Mouse (Mus musculus) hindbrain, embryonic 15.5 days (tissue): ENCODE measurements at regions not wholly inside any gene's neighbourhood (a gene's known extent, or its start where the extent isn't known, plus 50 kb on each side); places are given as distances from the start of the nearest gene placed in this dataset.

Experiments
- ATAC-seq: fragments of 200-750 bp; cut with Nextera tagmentation; 2 replicates; pipeline ENCODE4 v1.8.0; 2017; ENCODE audit warnings: low read depth, moderate number of reproducible peaks, moderate TSS enrichment; ENCODE audit not compliant: low FRiP score
- H3K27ac ChIP-seq: fragments of 300-500 bp; sonication (generic); replicated peaks from 2 replicates; pipeline ENCODE4 v1.5.1; 2015; ENCODE audit warnings: mild to moderate bottlenecking, inconsistent platforms
- H3K27me3 ChIP-seq: fragments of 300-500 bp; sonication (generic); 2 replicates; pipeline ENCODE4 v1.6.1; 2015; ENCODE audit warnings: control low read depth, inconsistent platforms
- H3K36me3 ChIP-seq: fragments of 300-500 bp; sonication (generic); 2 replicates; pipeline ENCODE4 v1.6.1; 2015; ENCODE audit warnings: control low read depth, inconsistent platforms
- H3K4me1 ChIP-seq: fragments of 300-500 bp; sonication (generic); replicated peaks from 2 replicates; pipeline ENCODE4 v1.6.1; 2015; ENCODE audit warnings: control low read depth, inconsistent platforms
- H3K4me2 ChIP-seq: fragments of 300-500 bp; sonication (generic); 2 replicates; pipeline ENCODE4 v1.6.1; 2015; ENCODE audit warnings: moderate library complexity, mild to moderate bottlenecking, inconsistent platforms
- H3K4me3 ChIP-seq: fragments of 300-500 bp; sonication (generic); 2 replicates; pipeline ENCODE4 v1.5.1; 2015; ENCODE audit warnings: mild to moderate bottlenecking, inconsistent platforms
- H3K9ac ChIP-seq: fragments of 300-500 bp; sonication (generic); 2 replicates; pipeline ENCODE4 v1.6.1; 2015; ENCODE audit warnings: inconsistent platforms
- H3K9me3 ChIP-seq: fragments of 300-500 bp; sonication (generic); 2 replicates; pipeline ENCODE4 v1.6.1; 2016; ENCODE audit warnings: control low read depth, inconsistent platforms
- WGBS: fragments of 180-500 bp; shearing (Covaris S2); methylation state at CpG from one replicate; pipeline ENCODE4 v1.1.7; 2015; 5-methylcytosine and 5-hydroxymethylcytosine counted together

DNA sequence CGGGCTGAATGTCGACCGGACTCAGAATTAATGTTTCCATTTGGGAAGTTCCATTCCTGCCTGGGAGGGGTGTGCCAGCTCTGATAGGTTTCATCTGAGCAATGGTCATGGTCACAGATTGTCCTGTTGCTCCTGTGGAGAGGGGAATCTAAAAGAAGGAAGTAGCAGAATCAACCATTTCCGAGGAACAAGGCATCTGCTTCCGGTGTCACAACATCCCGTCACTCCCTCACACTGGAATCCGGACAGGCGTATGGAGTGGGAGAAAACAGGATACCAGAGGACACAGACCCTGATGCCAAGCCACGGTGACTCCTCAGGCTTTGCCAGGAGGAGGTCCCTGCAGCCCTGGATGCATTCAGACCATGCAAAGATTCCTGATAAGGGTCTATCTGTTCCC, 168.0 kb downstream of the Maf start:
- H3K4me2 ChIP-seq = no peak overlapping the region
- 72% methylated on average over 9 of the region's 9 CpGs for WGBS
- peaks cover 12% of the 10 kb centered on the region for H3K4me1 ChIP-seq
- H3K27me3 ChIP-seq = no peaks in the 10 kb centered on the region
- H3K4me3 ChIP-seq = no peak overlapping the region
- H3K9ac ChIP-seq = no peak overlapping the region
- H3K9me3 ChIP-seq = no peaks in the 10 kb centered on the region
- no peaks in the 10 kb centered on the region for H3K36me3 ChIP-seq
- no peak overlapping the region for H3K27ac ChIP-seq
- no peak for ATAC-seq

GRCm38 (mm10) chr8:115538236-115538635, 169.4 kb downstream of the Maf start:
- Histone ChIP-seq H3K36me3 (no peaks in the 10 kb centered on the region), H3K4me1 (peaks cover 12% of the 10 kb centered on the region), H3K4me3 (no peak overlapping the region), H3K27ac (no peak overlapping the region), H3K9ac (no peak overlapping the region), H3K27me3 (no peaks in the 10 kb centered on the region), H3K9me3 (no peaks in the 10 kb centered on the region), H3K4me2 (no peak overlapping the region)
- 84% methylated on average over 4 of the region's 4 CpGs for WGBS
- ATAC-seq = no peak

GRCm38 (mm10) chr8:115537761-115538160, 169.8 kb downstream of the Maf start:
- no peak for ATAC-seq
- Histone ChIP-seq H3K27me3 (no peaks in the 10 kb centered on the region), H3K9me3 (no peaks in the 10 kb centered on the region), H3K4me2 (no peak overlapping the region), H3K27ac (no peak overlapping the region), H3K4me3 (no peak overlapping the region), H3K4me1 (peaks cover 12% of the 10 kb centered on the region), H3K9ac (no peak overlapping the region), H3K36me3 (no peaks in the 10 kb centered on the region)
- 28% methylated on average over 5 of the region's 5 CpGs for WGBS

DNA sequence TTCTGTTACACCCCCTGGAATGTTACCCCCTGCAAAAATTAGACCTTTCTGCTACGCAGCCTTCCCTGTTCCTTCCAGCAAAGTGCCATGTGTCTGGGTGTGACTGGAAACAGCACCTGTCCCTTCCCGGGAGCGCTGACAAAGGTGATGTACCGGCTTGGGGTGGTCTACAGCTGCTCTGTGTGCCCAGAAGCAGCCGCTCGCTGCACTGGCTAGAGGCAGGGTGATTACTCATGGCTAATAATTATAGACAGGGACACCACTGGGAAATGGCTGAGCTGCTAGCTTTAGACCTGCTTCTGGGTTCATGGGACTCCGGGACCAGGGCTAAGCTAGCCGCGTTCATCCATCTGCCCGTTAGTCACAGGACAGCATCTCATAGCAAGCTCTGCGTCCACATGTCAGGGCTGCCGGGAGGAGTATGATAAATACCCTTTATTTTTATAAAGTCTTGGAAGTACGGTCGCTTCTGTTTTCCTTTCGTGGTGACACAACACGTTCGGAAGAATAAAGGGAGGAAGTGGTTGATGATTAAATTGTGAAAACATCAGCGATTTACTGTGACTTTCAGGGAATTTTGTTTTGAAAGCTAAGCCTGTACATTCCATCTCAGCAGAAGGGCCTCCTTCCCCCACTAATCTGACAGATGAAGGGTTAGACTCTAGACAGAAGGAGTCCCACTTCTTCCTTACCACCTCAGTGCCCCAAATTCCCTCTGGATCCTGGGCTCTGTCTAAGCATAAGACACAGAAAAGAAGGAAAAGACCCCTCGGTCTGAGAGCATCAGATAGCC, 170.8 kb downstream of the Maf start:
- H3K4me1 ChIP-seq = peaks cover 12% of the 10 kb centered on the region
- H3K27ac ChIP-seq = no peak overlapping the region
- H3K27me3 ChIP-seq = no peaks in the 10 kb centered on the region
- H3K9ac ChIP-seq = no peak overlapping the region
- no peak overlapping the region for H3K4me3 ChIP-seq
- WGBS = 54% methylated on average over 19 of the region's 19 CpGs
- no peaks in the 10 kb centered on the region for H3K36me3 ChIP-seq
- H3K9me3 ChIP-seq = no peaks in the 10 kb centered on the region
- H3K4me2 ChIP-seq = no peak overlapping the region
- 0 out of 2 replicates have a peak, but pooled peaks have one; percentile 73 for ATAC-seq

- Histone ChIP-seq H3K9ac (no peak overlapping the region), H3K36me3 (no peaks in the 10 kb centered on the region), H3K9me3 (no peaks in the 10 kb centered on the region), H3K4me2 (no peak overlapping the region), H3K4me3 (no peak overlapping the region), H3K27me3 (no peaks in the 10 kb centered on the region), H3K4me1 (peaks cover 12% of the 10 kb centered on the region), H3K27ac (no peak overlapping the region)
- WGBS = 70% methylated on average over 8 of the region's 8 CpGs
- no peak for ATAC-seq
Measured at GRCm38 (mm10) chr8:115536001-115536400, 171.6 kb downstream of the Maf start.

GRCm38 (mm10) chr8:115534030-115534429, 173.6 kb downstream of the Maf start:
- WGBS = 46% methylated on average over 2 of the region's 2 CpGs
- no peak overlapping the region for H3K4me3 ChIP-seq
- H3K27ac ChIP-seq = no peak overlapping the region
- ATAC-seq = no peak
- H3K36me3 ChIP-seq = no peaks in the 10 kb centered on the region
- H3K27me3 ChIP-seq = no peaks in the 10 kb centered on the region
- peaks cover 12% of the 10 kb centered on the region for H3K4me1 ChIP-seq
- no peaks in the 10 kb centered on the region for H3K9me3 ChIP-seq
- no peak overlapping the region for H3K4me2 ChIP-seq
- H3K9ac ChIP-seq = no peak overlapping the region

DNA sequence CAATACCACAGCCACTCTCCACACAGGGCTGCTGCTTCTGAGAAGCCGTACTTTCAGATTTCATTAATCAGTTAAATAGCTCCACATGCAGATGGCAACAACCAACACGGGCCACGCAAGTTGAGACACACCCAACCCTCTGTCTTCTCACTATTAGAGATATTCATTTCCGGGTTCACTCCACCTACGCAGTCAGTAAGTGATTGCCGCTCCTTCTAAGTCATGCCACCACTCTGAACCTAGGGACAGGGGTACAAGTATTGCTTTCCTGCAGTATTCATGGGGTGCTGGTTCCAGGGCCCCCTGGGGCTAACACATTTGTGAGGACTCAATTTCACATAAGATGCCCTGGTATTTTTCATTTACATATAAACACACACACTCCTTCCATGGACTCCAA, 176.3 kb downstream of the Maf start:
- Histone ChIP-seq H3K27me3 (no peaks in the 10 kb centered on the region), H3K4me1 (peaks cover under 1% of the 10 kb centered on the region; the same call in 1 of the 2 replicates), H3K27ac (no peak overlapping the region), H3K4me2 (no peak overlapping the region), H3K4me3 (no peak overlapping the region), H3K9me3 (no peaks in the 10 kb centered on the region), H3K9ac (no peak overlapping the region), H3K36me3 (no peaks in the 10 kb centered on the region)
- no peak for ATAC-seq
- 89% methylated on average over 6 of the region's 6 CpGs for WGBS

DNA sequence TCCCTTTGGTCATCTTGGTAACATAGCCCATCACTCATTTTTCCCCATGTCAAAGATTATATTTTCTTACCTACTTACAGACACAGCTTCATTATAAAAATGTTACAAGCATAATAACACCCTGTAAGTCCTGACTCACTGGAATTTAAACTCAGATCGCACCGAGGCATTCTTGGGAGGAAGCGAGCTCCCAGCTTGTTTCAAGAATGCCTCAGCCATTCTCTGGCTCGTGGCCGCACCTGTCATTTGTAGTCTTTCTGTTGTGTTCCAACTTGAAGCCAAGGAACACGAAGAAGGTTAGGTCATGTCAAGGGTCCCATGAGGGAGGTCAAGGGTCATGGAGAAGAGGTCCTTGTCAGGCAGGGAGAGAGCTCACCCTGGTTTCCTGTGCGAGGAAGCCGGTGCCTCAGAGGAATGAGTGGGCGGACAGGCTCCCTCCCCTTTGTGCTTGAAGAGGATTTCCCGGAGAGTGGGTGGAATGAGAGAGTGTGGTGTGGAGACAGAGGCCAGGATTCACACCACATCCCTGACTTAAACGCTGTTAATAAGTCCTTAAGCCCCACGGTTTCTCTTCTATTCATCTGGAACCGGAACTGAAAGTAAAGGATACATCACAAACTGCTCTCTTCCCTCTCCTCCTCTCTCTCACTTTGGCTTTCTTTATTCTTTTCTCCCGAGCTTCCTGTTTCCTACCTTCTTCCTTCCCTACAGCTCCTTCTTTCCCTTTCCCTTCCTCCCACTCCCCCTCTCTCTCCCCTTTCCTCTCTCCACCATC, 177.8 kb downstream of the Maf start:
- Histone ChIP-seq H3K27me3 (no peaks in the 10 kb centered on the region), H3K4me2 (no peak overlapping the region), H3K4me3 (no peak overlapping the region), H3K9me3 (no peaks in the 10 kb centered on the region), H3K36me3 (no peaks in the 10 kb centered on the region), H3K4me1 (no peaks in the 10 kb centered on the region), H3K9ac (no peak overlapping the region), H3K27ac (no peak overlapping the region)
- WGBS = 46% methylated on average over 14 of the region's 14 CpGs
- no peak for ATAC-seq

GRCm38 (mm10) chr8:115528879-115529278, 178.7 kb downstream of the Maf start:
- ATAC-seq = peak; percentile 15; the same call in 1 of the 2 replicates
- H3K4me3 ChIP-seq = no peak overlapping the region
- no peaks in the 10 kb centered on the region for H3K9me3 ChIP-seq
- no peaks in the 10 kb centered on the region for H3K27me3 ChIP-seq
- WGBS = 75% methylated on average over 11 of the region's 11 CpGs
- no peaks in the 10 kb centered on the region for H3K4me1 ChIP-seq
- no peaks in the 10 kb centered on the region for H3K36me3 ChIP-seq
- no peak overlapping the region for H3K27ac ChIP-seq
- no peak overlapping the region for H3K9ac ChIP-seq
- H3K4me2 ChIP-seq = no peak overlapping the region

- Histone ChIP-seq H3K9me3 (no peaks in the 10 kb centered on the region), H3K4me1 (no peaks in the 10 kb centered on the region), H3K4me2 (no peak overlapping the region), H3K27me3 (no peaks in the 10 kb centered on the region), H3K4me3 (no peak overlapping the region), H3K9ac (no peak overlapping the region), H3K36me3 (no peaks in the 10 kb centered on the region), H3K27ac (no peak overlapping the region)
- 92% methylated on average over 8 of the region's 8 CpGs for WGBS
- no peak for ATAC-seq
Measured at GRCm38 (mm10) chr8:115525149-115525548, 182.4 kb downstream of the Maf start.

GRCm38 (mm10) chr8:115524713-115525112, 182.9 kb downstream of the Maf start:
- no peak overlapping the region for H3K27ac ChIP-seq
- no peak for ATAC-seq
- H3K9ac ChIP-seq = no peak overlapping the region
- no peaks in the 10 kb centered on the region for H3K4me1 ChIP-seq
- H3K4me3 ChIP-seq = no peak overlapping the region
- WGBS = 62% methylated on average over 8 of the region's 8 CpGs
- H3K9me3 ChIP-seq = no peaks in the 10 kb centered on the region
- H3K36me3 ChIP-seq = no peaks in the 10 kb centered on the region
- H3K4me2 ChIP-seq = no peak overlapping the region
- H3K27me3 ChIP-seq = no peaks in the 10 kb centered on the region

- no peak overlapping the region for H3K4me2 ChIP-seq
- no peak overlapping the region for H3K9ac ChIP-seq
- H3K27ac ChIP-seq = no peak overlapping the region
- H3K36me3 ChIP-seq = no peaks in the 10 kb centered on the region
- H3K4me1 ChIP-seq = no peaks in the 10 kb centered on the region
- no peaks in the 10 kb centered on the region for H3K9me3 ChIP-seq
- no peaks in the 10 kb centered on the region for H3K27me3 ChIP-seq
- WGBS = 74% methylated on average over 5 of the region's 5 CpGs
- no peak overlapping the region for H3K4me3 ChIP-seq
- ATAC-seq = no peak
Measured at GRCm38 (mm10) chr8:115522527-115522926, 185.1 kb downstream of the Maf start.
